Mouse (Mus musculus) neural tube, embryonic 11.5 days (tissue): ENCODE data around the gene Krt16. TPM values are rescaled to one million over a fixed set of nuclear protein-coding genes. Genes with fewer than 3 reads are reported as not detected.
"Not testable (repeated sequence)": the region's sequence is repeated elsewhere in the genome, so short reads cannot be mapped to it uniquely, and the experiment has no call there.

Experiments used
- ATAC-seq: fragments of 200-750 bp; cut with Nextera tagmentation; 2 replicates; pipeline ENCODE4 v1.8.0; 2017; ENCODE audit warnings: moderate number of reproducible peaks, mild to moderate bottlenecking, moderate TSS enrichment, moderate library complexity; ENCODE audit not compliant: insufficient read depth, low FRiP score, low TSS enrichment
- DNase-seq: peaks from one replicate; pipeline ENCODE4 v3.0.0-alpha.2; 2015; ENCODE audit warnings: low spot score
- H3K27ac ChIP-seq: fragments of 300-500 bp; sonication (generic); 2 replicates; pipeline ENCODE4 v1.5.1; 2014; ENCODE audit warnings: low read depth, mild to moderate bottlenecking, low read length
- H3K27me3 ChIP-seq: fragments of 300-500 bp; sonication (generic); 2 replicates; pipeline ENCODE4 v1.6.1; 2014; ENCODE audit warnings: mild to moderate bottlenecking, low read length, mixed read lengths; ENCODE audit not compliant: control insufficient read depth, insufficient read depth
- H3K36me3 ChIP-seq: fragments of 300-500 bp; sonication (generic); 2 replicates; pipeline ENCODE4 v1.6.1; 2014; ENCODE audit warnings: mild to moderate bottlenecking, low read length, moderate library complexity, mixed read lengths; ENCODE audit not compliant: control insufficient read depth, insufficient read depth
- H3K4me1 ChIP-seq: fragments of 300-500 bp; sonication (generic); 2 replicates; pipeline ENCODE4 v1.6.1; 2014; ENCODE audit warnings: low read length, mixed read lengths; ENCODE audit not compliant: control insufficient read depth, insufficient read depth
- H3K4me2 ChIP-seq: fragments of 300-500 bp; sonication (generic); 2 replicates; pipeline ENCODE4 v1.6.1; 2014; ENCODE audit warnings: low read depth, mild to moderate bottlenecking, moderate library complexity
- H3K4me3 ChIP-seq: fragments of 300-500 bp; sonication (generic); 2 replicates; pipeline ENCODE4 v1.5.1; 2014; ENCODE audit warnings: low read depth, low read length
- H3K9ac ChIP-seq: fragments of 300-500 bp; sonication (generic); 2 replicates; pipeline ENCODE4 v1.6.1; 2014; ENCODE audit warnings: mild to moderate bottlenecking, low read length
- H3K9me3 ChIP-seq: fragments of 300-500 bp; sonication (generic); 2 replicates; pipeline ENCODE4 v1.6.1; 2016; ENCODE audit warnings: low read length; ENCODE audit not compliant: control insufficient read depth
- WGBS: fragments of 180-500 bp; shearing (Covaris S2); extraction: QIAGEN DNeasy Blood & Tissue Kit; methylation state at CpG from one replicate; pipeline ENCODE4 v1.1.7; 2014; 5-methylcytosine and 5-hydroxymethylcytosine counted together
- polyA plus RNA-seq: library from polyadenylated mRNA; unstranded; fragments of >200 nt; fragmentation: Nextera tagmentation; extraction: Ambion mirVana; gene quantifications from 2 replicates; pipeline ENCODE4 v1.2.1, GENCODE M21; 2014

Gene Krt16
- polyA plus RNA-seq, 1 experiment from 2014 or later: not detected

DNA sequence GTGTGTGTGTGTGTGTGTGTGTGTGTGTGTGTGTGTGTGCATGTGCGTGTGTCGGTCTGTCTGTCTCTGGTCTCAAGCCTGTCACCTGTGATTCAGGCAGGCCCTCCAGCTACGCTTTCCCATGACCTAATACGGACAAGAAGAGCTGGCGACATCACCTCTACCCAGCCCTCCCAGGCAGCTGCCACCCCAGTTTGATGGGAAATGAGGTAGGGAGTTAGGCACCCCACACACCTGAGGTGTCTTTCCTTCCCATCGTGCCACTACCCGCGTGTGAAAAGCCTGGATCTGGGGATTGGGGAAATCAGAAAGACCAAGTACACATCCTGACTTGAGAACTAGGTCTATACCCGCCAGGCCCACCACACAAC is 12.5 kb upstream of the Krt16 start:
- H3K9me3 ChIP-seq: no peaks in the 10 kb centered on the region
- WGBS: 83% methylated on average over 9 of the region's 9 CpGs

DNA sequence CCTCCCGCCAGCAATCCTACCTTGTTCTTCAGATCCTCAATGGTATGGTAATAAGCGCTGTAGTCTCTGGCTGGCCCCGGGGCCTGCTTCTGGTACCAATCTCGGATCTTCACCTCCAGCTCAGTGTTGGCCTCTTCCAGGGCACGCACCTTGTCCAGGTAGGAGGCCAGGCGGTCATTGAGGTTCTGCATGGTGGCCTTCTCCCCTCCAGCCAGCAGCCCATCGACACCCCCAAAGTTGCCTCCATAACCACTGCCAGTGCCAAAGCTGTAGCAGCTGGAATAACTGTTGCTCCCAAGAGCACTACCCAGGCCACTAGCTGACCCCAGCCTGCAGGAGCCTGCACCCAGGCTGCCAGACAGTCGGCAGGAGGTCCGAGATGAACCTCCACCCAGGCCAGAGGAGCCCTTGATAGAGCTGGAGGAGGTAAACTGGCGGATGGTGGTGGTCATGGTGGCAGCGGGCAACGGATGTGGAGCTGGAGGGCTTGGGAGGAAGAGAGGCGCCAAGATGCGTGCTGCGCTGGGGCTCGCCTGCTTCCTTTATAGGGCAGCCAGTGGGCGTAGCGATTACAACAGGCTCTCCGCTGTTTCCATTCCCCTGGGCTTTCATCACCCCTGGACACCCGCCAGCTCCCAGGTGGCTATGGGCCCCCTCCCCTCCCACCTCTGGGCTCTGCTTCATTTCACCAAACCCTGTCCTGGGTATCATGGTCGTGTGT is 12.0 kb upstream of the Krt16 start, which contains the start of gene Krt17:
Krt17 (minus strand) TSS at position 516 of the 721 bp plus-strand sequence.
- DNase-seq: no peak
- ATAC-seq: no peak
- H3K4me2 ChIP-seq: no peak within 1 kb of the TSS
- 82% methylated on average over 14 of the region's 21 CpGs for WGBS
- no peak within 1 kb of the TSS for H3K4me3 ChIP-seq
- no peaks in the 10 kb centered on the region for H3K27me3 ChIP-seq
- H3K9ac ChIP-seq: no peak within 1 kb of the TSS
- no peak within 1 kb of the TSS for H3K27ac ChIP-seq
- no peaks in the 10 kb centered on the region for H3K36me3 ChIP-seq
- no peaks in the 10 kb centered on the region for H3K4me1 ChIP-seq
- H3K9me3 ChIP-seq: no peaks in the 10 kb centered on the region

More for the DNA sequence above, 12.5 kb upstream of the Krt16 start:
- no peak overlapping the region for H3K4me2 ChIP-seq
- H3K36me3 ChIP-seq: no peaks in the 10 kb centered on the region
- H3K27ac ChIP-seq: no peak overlapping the region
- H3K27me3 ChIP-seq: no peaks in the 10 kb centered on the region
- H3K4me3 ChIP-seq: no peak overlapping the region
- no peak for DNase-seq
- H3K9ac ChIP-seq: no peak overlapping the region
- no peak for ATAC-seq
- H3K4me1 ChIP-seq: no peaks in the 10 kb centered on the region

DNA sequence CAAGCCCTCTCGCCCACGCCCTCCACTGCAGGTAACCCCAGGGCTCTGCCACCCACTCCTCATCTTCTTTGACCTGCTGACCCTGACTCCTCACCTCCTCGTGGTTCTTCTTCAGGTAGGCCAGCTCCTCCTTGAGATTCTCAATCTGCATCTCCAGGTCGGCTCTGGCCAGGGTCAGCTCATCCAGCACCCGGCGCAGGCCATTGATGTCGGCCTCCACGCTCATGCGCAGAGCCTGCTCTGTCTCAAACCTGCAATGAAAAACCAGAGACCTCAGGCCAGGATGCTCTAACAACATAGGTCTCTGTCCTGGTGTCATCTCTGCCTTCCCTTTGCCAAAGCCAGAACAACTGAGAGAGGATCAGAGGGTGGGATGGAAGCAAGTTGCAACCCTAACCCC is 10.4 kb upstream of the Krt16 start:
- H3K36me3 ChIP-seq: no peaks in the 10 kb centered on the region
- H3K4me2 ChIP-seq: no peak overlapping the region
- H3K9me3 ChIP-seq: no peaks in the 10 kb centered on the region
- WGBS: 90% methylated on average over 9 of the region's 9 CpGs
- no peaks in the 10 kb centered on the region for H3K4me1 ChIP-seq
- no peak for DNase-seq
- no peaks in the 10 kb centered on the region for H3K27me3 ChIP-seq
- no peak overlapping the region for H3K9ac ChIP-seq
- ATAC-seq: no peak
- no peak overlapping the region for H3K4me3 ChIP-seq
- no peak overlapping the region for H3K27ac ChIP-seq

DNA sequence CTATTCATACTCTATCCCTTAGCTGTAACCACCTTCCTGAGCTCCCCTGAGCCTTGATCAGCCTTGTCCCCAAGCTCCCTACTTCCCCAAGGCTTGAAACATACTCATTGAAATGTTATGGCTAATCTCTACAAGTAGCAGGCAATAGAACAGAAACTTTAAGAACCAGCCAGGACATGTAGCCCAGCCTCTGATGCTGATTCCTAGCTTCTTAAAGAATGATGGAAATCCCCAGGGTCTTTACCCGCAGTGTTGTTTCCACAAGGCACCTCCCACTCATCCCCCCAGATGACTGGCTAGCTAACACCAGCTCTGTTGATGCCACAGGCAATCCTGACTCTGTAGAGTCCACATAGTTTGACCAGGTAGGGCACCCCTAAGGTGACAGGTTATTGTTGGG is 9.3 kb upstream of the Krt16 start:
- Histone ChIP-seq H3K4me3 (no peak overlapping the region), H3K4me2 (no peak overlapping the region), H3K9me3 (no peaks in the 10 kb centered on the region), H3K36me3 (no peaks in the 10 kb centered on the region), H3K4me1 (no peaks in the 10 kb centered on the region), H3K9ac (no peak overlapping the region), H3K27ac (no peak overlapping the region), H3K27me3 (no peaks in the 10 kb centered on the region)
- ATAC-seq (no peak), DNase-seq (no peak)
- 75% methylated on average over 1 of the region's 1 CpGs for WGBS

DNA sequence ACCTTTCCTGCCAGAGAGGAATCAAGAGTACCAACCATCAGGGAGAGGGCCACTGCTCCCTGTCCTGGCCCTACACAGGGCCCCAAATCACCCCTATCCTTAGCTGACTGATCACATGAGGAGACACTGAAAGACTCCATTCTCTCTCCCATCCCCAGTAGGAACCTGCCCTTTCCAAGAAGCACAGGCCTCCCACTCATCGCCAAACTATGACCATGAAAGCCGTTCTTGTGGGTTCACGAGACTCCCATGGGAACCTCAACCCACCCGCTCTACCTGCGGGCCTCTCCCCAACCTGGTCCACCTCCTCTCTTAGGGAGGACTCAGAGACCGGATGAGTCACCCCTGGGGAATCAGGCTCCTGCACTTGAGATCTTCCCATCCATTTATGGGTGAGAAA is 6.8 kb upstream of the Krt16 start:
- no peak overlapping the region for H3K4me2 ChIP-seq
- H3K36me3 ChIP-seq: no peaks in the 10 kb centered on the region
- no peak for DNase-seq
- 85% methylated on average over 6 of the region's 6 CpGs for WGBS
- H3K4me3 ChIP-seq: no peak overlapping the region
- H3K4me1 ChIP-seq: no peaks in the 10 kb centered on the region
- H3K27me3 ChIP-seq: no peaks in the 10 kb centered on the region
- H3K9ac ChIP-seq: no peak overlapping the region
- no peak overlapping the region for H3K27ac ChIP-seq
- ATAC-seq: no peak
- no peaks in the 10 kb centered on the region for H3K9me3 ChIP-seq

DNA sequence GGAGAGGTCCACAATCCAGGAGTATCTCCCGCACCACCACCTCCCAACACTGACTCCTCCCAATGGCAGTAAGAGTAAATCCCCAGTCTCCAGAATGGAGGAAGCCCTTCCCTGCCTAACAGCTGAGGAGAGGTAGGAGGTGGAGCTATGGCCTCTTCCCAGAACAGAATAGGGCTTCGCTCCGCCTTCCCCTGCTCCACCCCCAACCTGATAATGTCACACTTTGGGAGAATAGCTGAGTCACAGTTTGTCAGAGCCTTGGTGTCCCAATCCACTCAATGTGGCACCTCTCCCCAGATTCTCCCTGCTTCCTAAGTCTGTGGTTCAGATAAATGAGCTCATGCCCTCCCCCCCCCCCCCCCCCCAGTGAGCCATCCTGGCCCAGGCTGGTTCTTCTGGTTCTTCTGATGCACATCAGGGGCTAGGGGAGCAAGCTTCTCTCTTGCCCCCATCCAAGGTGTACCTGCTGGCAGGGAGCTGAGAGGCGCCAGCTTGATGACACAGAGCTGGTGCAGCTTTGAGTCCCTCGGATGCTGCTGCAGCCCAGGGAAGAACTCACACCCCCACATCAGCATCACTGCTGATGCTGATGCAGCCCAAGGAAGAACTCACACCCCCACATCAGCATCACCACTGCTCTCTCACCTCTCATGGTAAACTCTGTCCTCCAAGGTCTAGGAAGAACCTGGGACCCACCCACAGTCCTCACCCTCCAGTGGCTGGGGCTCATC is 5.8 kb upstream of the Krt16 start:
- Histone ChIP-seq H3K4me2 (no peak overlapping the region), H3K4me1 (no peaks in the 10 kb centered on the region), H3K9me3 (no peaks in the 10 kb centered on the region), H3K27ac (no peak overlapping the region), H3K27me3 (no peaks in the 10 kb centered on the region), H3K4me3 (no peak overlapping the region), H3K9ac (no peak overlapping the region), H3K36me3 (no peaks in the 10 kb centered on the region)
- WGBS: 59% methylated on average over 5 of the region's 5 CpGs
- DNase-seq (no peak), ATAC-seq (no peak)

DNA sequence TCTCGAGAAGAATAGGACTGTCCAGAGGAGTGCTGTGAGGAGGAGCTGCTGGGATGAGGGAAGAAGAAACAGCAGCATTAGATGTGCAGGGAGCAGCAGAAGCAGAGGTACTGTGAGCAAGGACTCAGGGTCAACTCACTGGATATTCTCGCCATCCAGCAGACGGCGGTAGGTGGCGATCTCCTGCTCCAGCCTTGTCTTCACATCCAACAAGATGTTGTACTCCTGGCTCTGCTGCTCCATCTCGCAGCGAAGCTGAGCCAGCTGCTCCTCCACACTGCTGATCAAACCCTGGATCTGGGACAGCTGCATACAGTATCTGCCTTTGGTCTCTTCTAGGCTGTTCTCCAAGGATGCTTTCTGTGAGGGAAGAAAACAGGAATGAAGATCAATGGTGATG is 2.2 kb downstream of the Krt16 start:
- not testable (repeated sequence) for H3K9me3 ChIP-seq, H3K9ac ChIP-seq, H3K4me1 ChIP-seq, H3K36me3 ChIP-seq, H3K27ac ChIP-seq, H3K4me3 ChIP-seq, ATAC-seq, H3K27me3 ChIP-seq, H3K4me2 ChIP-seq, DNase-seq
- 76% methylated on average over 7 of the region's 7 CpGs for WGBS

DNA sequence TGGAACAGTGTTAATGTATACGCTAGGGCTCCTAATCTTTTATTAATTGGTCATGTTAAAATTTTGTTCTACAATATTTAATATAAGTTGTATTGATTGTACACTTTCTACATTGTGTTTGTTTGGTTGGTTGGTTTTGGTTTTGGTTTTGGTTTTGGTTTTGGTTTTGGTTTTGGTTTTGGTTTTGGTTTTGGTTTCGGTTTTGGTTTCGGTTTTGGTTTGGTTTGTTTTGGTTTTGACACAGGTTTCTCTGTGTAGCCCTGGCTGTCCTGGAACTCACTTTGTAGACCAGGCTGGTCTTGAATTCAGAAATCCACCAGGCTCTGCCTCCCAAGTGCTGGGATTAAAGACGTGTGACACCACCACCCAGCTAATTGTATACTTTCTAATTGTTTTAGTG is 8.4 kb downstream of the Krt16 start:
- WGBS: 91% methylated on average over 4 of the region's 4 CpGs
- not testable (repeated sequence) for H3K4me1 ChIP-seq, H3K9ac ChIP-seq, H3K27ac ChIP-seq, ATAC-seq, H3K36me3 ChIP-seq, H3K9me3 ChIP-seq, H3K4me3 ChIP-seq, H3K27me3 ChIP-seq, H3K4me2 ChIP-seq, DNase-seq

DNA sequence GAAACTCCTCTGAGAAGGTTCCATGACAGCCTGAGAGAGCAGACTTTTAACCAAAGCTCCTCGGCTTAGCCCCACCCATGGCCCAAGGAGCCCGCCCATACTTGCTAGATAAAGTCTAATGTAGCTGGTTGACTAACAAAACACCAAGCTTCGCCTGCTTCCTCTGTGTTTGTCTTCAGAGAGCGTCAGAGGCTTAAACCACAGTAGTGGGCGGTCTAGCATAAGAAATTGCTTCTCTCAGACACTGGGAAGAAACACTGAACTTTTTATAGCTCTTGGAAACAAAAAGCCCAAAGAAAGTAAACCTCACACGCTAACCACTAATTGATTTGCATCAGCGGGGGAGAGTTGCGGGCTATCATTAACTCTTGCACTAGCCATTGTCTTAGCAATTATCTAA is 27.0 kb downstream of the Krt16 start:
- ATAC-seq (no peak), DNase-seq (no peak)
- 47% methylated on average over 8 of the region's 8 CpGs for WGBS
- Histone ChIP-seq H3K9me3 (0 out of 2 replicates have a peak, but pooled peaks cover 2% of the 10 kb centered on the region), H3K4me2 (no peak overlapping the region), H3K36me3 (no peaks in the 10 kb centered on the region), H3K27me3 (no peaks in the 10 kb centered on the region), H3K4me3 (no peak overlapping the region), H3K4me1 (no peaks in the 10 kb centered on the region), H3K27ac (no peak overlapping the region), H3K9ac (no peak overlapping the region)
